Mouse (Mus musculus) cerebellum, postnatal 10 days (tissue): Measurements from ENCODE around the gene 4930539E08Rik.

Source experiments
- DNase-seq, 2 experiments: peaks; one replicate each; pipeline ENCODE4 v3.0.0; 2021; ENCODE audit warnings: mixed read lengths in 2 of 2

The 4930539E08Rik gene

GRCm38 (mm10) chr17:28894050-28894767 lies 20.9 kb downstream of the 4930539E08Rik start:
- DNase-seq = no peak

GRCm38 (mm10) chr17:28886266-28886665 lies 28.9 kb downstream of the 4930539E08Rik start:
- no peak for DNase-seq

- no peak for DNase-seq
Observed at GRCm38 (mm10) chr17:28885231-28885630, 29.9 kb downstream of the 4930539E08Rik start.

GRCm38 (mm10) chr17:28883941-28884516 lies 31.1 kb downstream of the 4930539E08Rik start:
- peak in 1 of 2 experiments; percentile 34 for DNase-seq

- peak in 1 of 2 experiments; percentile 28 for DNase-seq
Observed at GRCm38 (mm10) chr17:28882810-28883209, 32.3 kb downstream of the 4930539E08Rik start.

- peak; percentile 81 to 85 for DNase-seq
Observed at GRCm38 (mm10) chr17:28882316-28882715, 32.8 kb downstream of the 4930539E08Rik start.

GRCm38 (mm10) chr17:28879931-28880391 lies 35.2 kb downstream of the 4930539E08Rik start:
- DNase-seq = peak; percentile 93 to 97

GRCm38 (mm10) chr17:28876821-28877220 lies 38.3 kb downstream of the 4930539E08Rik start:
- DNase-seq = peak; percentile 68 to 73

GRCm38 (mm10) chr17:28876331-28876730 lies 38.8 kb downstream of the 4930539E08Rik start:
- no peak for DNase-seq

GRCm38 (mm10) chr17:28875316-28875715 lies 39.8 kb downstream of the 4930539E08Rik start:
- peak; percentile 60 to 69 for DNase-seq

- peak; percentile 72 to 77 for DNase-seq
Observed at GRCm38 (mm10) chr17:28874825-28875224, 40.3 kb downstream of the 4930539E08Rik start.

- no peak for DNase-seq
Observed at GRCm38 (mm10) chr17:28874216-28874615, 40.9 kb downstream of the 4930539E08Rik start.

- DNase-seq = no peak
Observed at GRCm38 (mm10) chr17:28872322-28872721, 42.8 kb downstream of the 4930539E08Rik start.

- no peak for DNase-seq
Observed at GRCm38 (mm10) chr17:28871831-28872230, 43.3 kb downstream of the 4930539E08Rik start.

GRCm38 (mm10) chr17:28870435-28870834 lies 44.7 kb downstream of the 4930539E08Rik start:
- DNase-seq = no peak

- no peak for DNase-seq
Observed at GRCm38 (mm10) chr17:28869412-28870110, 45.6 kb downstream of the 4930539E08Rik start.

- no peak for DNase-seq
Observed at GRCm38 (mm10) chr17:28867381-28867780, 47.7 kb downstream of the 4930539E08Rik start.

- DNase-seq = no peak
Observed at GRCm38 (mm10) chr17:28866921-28867320, 48.2 kb downstream of the 4930539E08Rik start.

GRCm38 (mm10) chr17:28864464-28864863 lies 50.7 kb downstream of the 4930539E08Rik start:
- DNase-seq = no peak

- no peak for DNase-seq
Observed at GRCm38 (mm10) chr17:28863926-28864325, 51.2 kb downstream of the 4930539E08Rik start.

- DNase-seq = no peak
Observed at GRCm38 (mm10) chr17:28858205-28858604, 56.9 kb downstream of the 4930539E08Rik start, which contains the start of gene Pnpla1. Gene Pnpla1, plus strand, starts transcription at chr17:28858411.

- no peak for DNase-seq
Observed at GRCm38 (mm10) chr17:28856030-28856429, 59.1 kb downstream of the 4930539E08Rik start.

- no peak for DNase-seq
Observed at GRCm38 (mm10) chr17:28855166-28855885, 59.8 kb downstream of the 4930539E08Rik start.
